Mouse (Mus musculus) limb, embryonic 12.5 days (tissue): Measurements from ENCODE around the gene Apba3. TPM values are rescaled to one million over a fixed set of nuclear protein-coding genes. Genes with fewer than 3 reads are reported as not detected.
A peak's percentile ranks its signal among the peaks of the same experiment; 100 is the strongest.

Experiments used
- ATAC-seq: fragments of 200-750 bp; cut with Nextera tagmentation; 2 replicates; pipeline ENCODE4 v1.8.0; 2017; ENCODE audit warnings: low read depth, moderate TSS enrichment; ENCODE audit not compliant: insufficient number of reproducible peaks, insufficient read depth, low FRiP score, low TSS enrichment
- H3K27ac ChIP-seq: fragments of 300-500 bp; sonication (generic); 2 replicates; pipeline ENCODE4 v1.5.1; 2016; ENCODE audit warnings: mild to moderate bottlenecking, moderate library complexity
- H3K27me3 ChIP-seq: fragments of 300-500 bp; sonication (generic); 2 replicates; pipeline ENCODE4 v1.6.1; 2016; ENCODE audit warnings: mild to moderate bottlenecking, moderate library complexity
- H3K36me3 ChIP-seq: fragments of 300-500 bp; sonication (generic); 2 replicates; pipeline ENCODE4 v1.6.1; 2016; ENCODE audit warnings: mild to moderate bottlenecking, moderate library complexity
- H3K4me1 ChIP-seq: fragments of 300-500 bp; sonication (generic); replicated peaks from 2 replicates; pipeline ENCODE4 v1.6.1; 2016
- H3K4me2 ChIP-seq: fragments of 300-500 bp; sonication (generic); 2 replicates; pipeline ENCODE4 v1.6.1; 2016; ENCODE audit warnings: mild to moderate bottlenecking, moderate library complexity
- H3K4me3 ChIP-seq: fragments of 300-500 bp; sonication (generic); replicated peaks from 2 replicates; pipeline ENCODE4 v1.5.1; 2016; ENCODE audit warnings: mild to moderate bottlenecking
- H3K9ac ChIP-seq: fragments of 300-500 bp; sonication (generic); replicated peaks from 2 replicates; pipeline ENCODE4 v1.6.1; 2016; ENCODE audit warnings: mild to moderate bottlenecking, moderate library complexity
- H3K9me3 ChIP-seq: fragments of 300-500 bp; sonication (generic); 2 replicates; pipeline ENCODE4 v1.6.1; 2016; ENCODE audit warnings: mild to moderate bottlenecking, moderate library complexity
- WGBS: fragments of 180-500 bp; shearing (Covaris S2); methylation state at CpG from one replicate; pipeline ENCODE4 v1.1.7; 2016; 5-methylcytosine and 5-hydroxymethylcytosine counted together
- polyA plus RNA-seq: library from polyadenylated mRNA; unstranded; fragments of >200 nt; fragmentation: Nextera tagmentation; extraction: Ambion mirVana; gene quantifications from 2 replicates; pipeline ENCODE4 v1.2.1, GENCODE M21; 2016

Apba3 gene
- polyA plus RNA-seq, 1 experiment from 2014 or later: 48.8 TPM

DNA sequence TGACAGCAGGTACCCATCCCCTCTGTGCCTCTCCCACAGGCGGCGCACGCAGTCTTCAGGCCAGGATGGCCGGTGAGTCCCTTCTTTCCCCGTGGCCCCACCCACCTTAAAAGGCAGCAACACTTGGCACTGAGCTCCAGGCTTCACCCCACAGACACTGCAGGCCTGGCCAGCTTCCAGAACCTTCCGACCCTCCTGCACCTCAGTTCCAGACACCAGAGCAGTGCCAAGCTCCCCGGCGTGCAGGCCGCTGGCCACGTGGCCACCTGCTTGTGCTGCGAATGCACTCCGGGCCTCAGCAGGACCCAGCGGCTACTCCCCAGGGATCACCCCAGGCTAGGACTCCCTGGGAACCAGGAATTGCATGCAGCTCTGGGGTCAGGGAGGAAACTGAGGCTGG, 46.8 kb downstream of the Apba3 start:
- Histone ChIP-seq H3K9me3 (no peaks in the 10 kb centered on the region), H3K4me1 (peaks cover 22% of the 10 kb centered on the region), H3K4me2 (no peak overlapping the region), H3K27ac (no peak overlapping the region), H3K9ac (no peak overlapping the region), H3K4me3 (no peak overlapping the region), H3K36me3 (peaks cover 96% of the 10 kb centered on the region), H3K27me3 (peaks cover 4% of the 10 kb centered on the region; the same call in 1 of the 2 replicates)
- no peak for ATAC-seq
- 97% methylated on average over 13 of the region's 13 CpGs for WGBS

DNA sequence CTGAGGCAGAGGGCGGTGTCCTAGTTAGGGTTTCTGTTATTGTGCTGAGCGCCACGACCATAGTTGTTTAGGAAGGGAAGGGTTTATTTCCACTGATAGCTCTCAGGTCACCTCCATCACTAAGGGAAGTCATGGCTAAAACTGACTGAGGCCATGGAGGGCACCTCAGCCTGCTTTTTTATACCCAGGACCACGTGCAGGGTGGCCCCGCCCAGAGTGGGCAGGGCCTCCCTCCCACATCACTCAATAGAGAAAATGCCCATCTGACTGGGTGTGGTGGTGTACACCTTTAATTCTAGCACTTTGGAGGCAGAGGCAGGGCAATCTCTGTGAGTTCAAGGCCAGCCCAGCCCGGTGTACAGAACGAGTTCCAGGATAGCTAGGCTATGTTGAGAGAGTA, 47.4 kb downstream of the Apba3 start:
- Histone ChIP-seq H3K4me2 (no peak overlapping the region), H3K4me1 (peaks cover 28% of the 10 kb centered on the region), H3K4me3 (no peak overlapping the region), H3K27me3 (peaks cover 4% of the 10 kb centered on the region; the same call in 1 of the 2 replicates), H3K36me3 (peaks cover 94% of the 10 kb centered on the region), H3K9me3 (no peaks in the 10 kb centered on the region), H3K27ac (no peak overlapping the region), H3K9ac (no peak overlapping the region)
- no peak for ATAC-seq
- WGBS: 79% methylated on average over 7 of the region's 7 CpGs

DNA sequence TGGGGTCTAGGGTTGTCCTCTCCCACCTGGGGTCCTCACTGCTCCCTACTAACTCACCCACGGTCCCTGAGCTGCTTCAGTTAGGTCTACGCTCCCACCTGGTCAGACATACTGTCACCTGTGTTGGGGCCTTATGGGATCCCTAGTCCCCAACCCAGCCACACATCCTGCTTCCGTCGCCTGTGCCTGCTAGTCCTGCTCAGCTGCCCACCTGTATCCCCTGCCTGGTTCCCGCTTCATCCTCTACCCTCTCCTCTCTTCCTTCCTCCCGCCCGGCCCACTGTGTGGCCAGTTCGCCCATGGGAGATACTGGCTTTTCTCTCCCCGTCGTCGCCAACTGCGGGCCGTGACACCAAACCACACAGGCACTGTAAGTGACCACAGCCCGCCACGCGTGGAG, 48.8 kb downstream of the Apba3 start:
- Histone ChIP-seq H3K9ac (no peak overlapping the region), H3K27ac (no peak overlapping the region), H3K27me3 (peaks cover 4% of the 10 kb centered on the region; the same call in 1 of the 2 replicates), H3K4me2 (no peak overlapping the region), H3K36me3 (peaks cover 80% of the 10 kb centered on the region), H3K9me3 (no peaks in the 10 kb centered on the region), H3K4me3 (no peak overlapping the region), H3K4me1 (peaks cover 35% of the 10 kb centered on the region)
- WGBS: 94% methylated on average over 16 of the region's 16 CpGs
- no peak for ATAC-seq

DNA sequence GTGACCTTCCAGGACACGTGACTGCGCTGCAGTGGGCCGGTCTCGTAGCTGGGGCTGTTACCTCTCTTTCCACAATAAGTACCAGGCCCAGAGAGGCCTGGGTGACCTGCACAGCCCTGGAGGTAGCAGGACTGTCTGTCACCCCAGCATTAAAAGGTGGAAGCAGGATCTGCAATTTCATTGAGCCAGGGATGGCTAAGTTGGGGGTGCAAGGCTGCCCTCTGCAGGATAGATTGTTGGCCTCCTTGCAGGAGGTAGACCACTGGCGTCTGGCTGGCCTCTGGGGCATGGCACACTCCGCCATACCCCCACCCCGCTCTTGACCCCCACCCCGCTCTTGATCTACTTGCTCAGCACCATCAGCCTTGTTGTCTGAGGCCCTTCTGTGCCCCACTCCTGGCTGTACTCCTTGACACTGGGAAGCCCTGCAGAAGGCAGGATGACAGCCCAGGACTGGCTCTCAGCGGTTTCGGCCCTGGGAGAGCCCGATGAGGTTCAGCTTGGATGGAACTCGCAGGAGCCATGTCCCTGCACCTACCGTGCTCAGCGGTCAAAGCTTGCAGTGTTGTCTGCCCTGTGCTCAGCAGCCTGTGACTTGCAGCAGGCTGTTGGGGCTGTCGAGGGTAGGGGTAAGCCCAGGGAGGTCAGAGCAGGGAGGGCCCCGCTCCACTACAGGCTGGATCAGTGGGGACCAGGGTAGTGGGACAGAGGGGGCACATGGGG, 49.7 kb downstream of the Apba3 start:
- peaks cover 71% of the 10 kb centered on the region for H3K36me3 ChIP-seq
- ATAC-seq: no peak
- peak overlapping the region; percentile 51; the same call in 1 of the 2 replicates for H3K9ac ChIP-seq
- peak overlapping the region; percentile 16; the same call in 1 of the 2 replicates for H3K4me3 ChIP-seq
- no peaks in the 10 kb centered on the region for H3K9me3 ChIP-seq
- H3K27me3 ChIP-seq: peaks cover 4% of the 10 kb centered on the region; the same call in 1 of the 2 replicates
- 47% methylated on average over 16 of the region's 16 CpGs for WGBS
- 0 out of 2 replicates have a peak overlapping the region, but pooled peaks have one; percentile 53 for H3K27ac ChIP-seq
- peak overlapping the region; percentile 47 for H3K4me2 ChIP-seq
- peaks cover 35% of the 10 kb centered on the region for H3K4me1 ChIP-seq

DNA sequence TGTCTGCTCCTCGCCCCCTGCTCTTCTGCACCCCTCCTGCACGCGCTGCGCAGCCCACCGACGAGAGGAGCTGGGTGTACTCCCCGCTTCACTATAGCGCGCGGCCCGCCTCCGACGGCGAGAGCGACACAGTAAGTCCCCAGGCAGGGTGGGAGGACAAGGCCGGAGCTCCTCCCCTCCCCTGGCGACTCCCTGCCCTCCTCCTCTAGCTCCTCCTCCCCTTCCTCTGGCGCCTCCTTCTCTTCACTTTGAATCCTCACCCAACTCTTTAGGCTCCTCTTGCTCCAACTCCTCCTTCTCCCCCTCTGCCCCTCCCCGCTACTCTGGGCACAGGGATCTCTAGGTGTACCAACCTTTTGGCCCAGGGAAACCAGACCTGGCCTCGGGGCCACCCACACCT, 50.5 kb downstream of the Apba3 start:
- H3K4me1 ChIP-seq: peaks cover 43% of the 10 kb centered on the region
- WGBS: 13% methylated on average over 20 of the region's 20 CpGs
- peak overlapping the region; percentile 16; the same call in 1 of the 2 replicates for H3K4me3 ChIP-seq
- peaks cover 65% of the 10 kb centered on the region for H3K36me3 ChIP-seq
- H3K9me3 ChIP-seq: no peaks in the 10 kb centered on the region
- peaks cover 4% of the 10 kb centered on the region; the same call in 1 of the 2 replicates for H3K27me3 ChIP-seq
- peak overlapping the region; percentile 53; the same call in 1 of the 2 replicates for H3K27ac ChIP-seq
- ATAC-seq: no peak
- H3K9ac ChIP-seq: peak overlapping the region; percentile 51
- H3K4me2 ChIP-seq: peak overlapping the region; percentile 47

DNA sequence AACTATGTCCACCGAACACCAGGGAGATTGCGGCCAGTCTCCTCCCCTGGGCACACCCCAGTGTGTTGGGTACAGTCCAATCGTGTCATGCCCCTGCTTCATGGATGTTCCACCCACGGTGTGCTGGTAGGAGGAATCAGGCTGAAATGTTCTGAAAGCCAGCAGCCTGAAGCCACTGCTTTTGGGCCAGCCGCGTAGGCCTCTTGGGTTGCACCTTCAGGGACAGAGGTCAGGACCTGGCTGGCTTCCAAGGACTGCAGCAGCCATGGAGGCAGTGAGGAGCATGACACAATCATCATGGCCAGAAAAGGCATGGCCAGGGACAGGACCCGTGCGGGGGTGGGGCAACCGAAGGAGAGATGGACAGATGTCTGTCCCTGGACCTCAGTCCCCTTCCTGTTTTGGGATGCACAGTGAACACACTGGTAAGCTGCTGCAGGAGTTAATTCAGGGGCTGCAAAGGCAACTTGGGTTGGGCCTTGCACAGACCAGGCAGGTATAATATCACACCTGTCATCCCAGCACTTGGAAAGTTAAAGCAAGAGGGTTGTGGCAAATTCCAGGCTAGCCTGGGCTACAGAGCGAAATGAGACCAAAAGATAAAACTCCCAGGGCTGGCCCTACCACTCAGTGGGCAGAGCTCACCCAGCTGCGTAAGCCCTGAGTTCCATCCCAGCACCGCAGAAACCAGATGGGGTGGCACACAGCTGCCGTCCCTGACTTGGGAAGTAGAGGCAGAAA, 52.0 kb downstream of the Apba3 start:
- H3K27ac ChIP-seq: peak overlapping the region; percentile 86
- ATAC-seq: no peak
- WGBS: 92% methylated on average over 13 of the region's 13 CpGs
- H3K4me1 ChIP-seq: peaks cover 50% of the 10 kb centered on the region
- H3K4me2 ChIP-seq: peak overlapping the region; percentile 87
- H3K9ac ChIP-seq: peak overlapping the region; percentile 57; the same call in 1 of the 2 replicates
- H3K4me3 ChIP-seq: peak overlapping the region; percentile 98
- no peaks in the 10 kb centered on the region for H3K9me3 ChIP-seq
- peaks cover 4% of the 10 kb centered on the region; the same call in 1 of the 2 replicates for H3K27me3 ChIP-seq
- H3K36me3 ChIP-seq: peaks cover 65% of the 10 kb centered on the region

DNA sequence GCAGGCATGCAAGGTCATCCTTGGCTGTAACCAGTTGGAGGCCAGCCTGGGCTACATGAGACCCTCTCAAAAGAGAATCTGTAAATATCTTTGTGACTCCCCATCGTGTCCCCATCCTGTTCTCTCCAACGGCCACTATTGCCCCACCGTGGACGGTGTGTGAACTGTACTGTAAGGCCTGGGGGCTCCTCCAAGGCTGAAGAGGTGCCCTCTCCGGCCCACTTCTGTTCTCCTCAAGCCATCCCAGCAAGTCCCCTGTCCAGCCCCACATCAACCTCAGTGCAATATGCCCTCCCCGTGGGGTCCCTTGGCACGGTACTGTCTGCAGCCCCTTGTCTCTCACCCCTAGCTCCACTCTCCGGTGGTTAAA, 52.6 kb downstream of the Apba3 start:
- H3K9me3 ChIP-seq: no peaks in the 10 kb centered on the region
- peak overlapping the region; percentile 98 for H3K4me3 ChIP-seq
- H3K4me1 ChIP-seq: peaks cover 50% of the 10 kb centered on the region
- peak overlapping the region; percentile 57 for H3K9ac ChIP-seq
- WGBS: 42% methylated on average over 8 of the region's 8 CpGs
- peak overlapping the region; percentile 87 for H3K4me2 ChIP-seq
- no peak for ATAC-seq
- H3K27ac ChIP-seq: peak overlapping the region; percentile 86
- H3K27me3 ChIP-seq: peaks cover 4% of the 10 kb centered on the region; the same call in 1 of the 2 replicates
- peaks cover 65% of the 10 kb centered on the region for H3K36me3 ChIP-seq

DNA sequence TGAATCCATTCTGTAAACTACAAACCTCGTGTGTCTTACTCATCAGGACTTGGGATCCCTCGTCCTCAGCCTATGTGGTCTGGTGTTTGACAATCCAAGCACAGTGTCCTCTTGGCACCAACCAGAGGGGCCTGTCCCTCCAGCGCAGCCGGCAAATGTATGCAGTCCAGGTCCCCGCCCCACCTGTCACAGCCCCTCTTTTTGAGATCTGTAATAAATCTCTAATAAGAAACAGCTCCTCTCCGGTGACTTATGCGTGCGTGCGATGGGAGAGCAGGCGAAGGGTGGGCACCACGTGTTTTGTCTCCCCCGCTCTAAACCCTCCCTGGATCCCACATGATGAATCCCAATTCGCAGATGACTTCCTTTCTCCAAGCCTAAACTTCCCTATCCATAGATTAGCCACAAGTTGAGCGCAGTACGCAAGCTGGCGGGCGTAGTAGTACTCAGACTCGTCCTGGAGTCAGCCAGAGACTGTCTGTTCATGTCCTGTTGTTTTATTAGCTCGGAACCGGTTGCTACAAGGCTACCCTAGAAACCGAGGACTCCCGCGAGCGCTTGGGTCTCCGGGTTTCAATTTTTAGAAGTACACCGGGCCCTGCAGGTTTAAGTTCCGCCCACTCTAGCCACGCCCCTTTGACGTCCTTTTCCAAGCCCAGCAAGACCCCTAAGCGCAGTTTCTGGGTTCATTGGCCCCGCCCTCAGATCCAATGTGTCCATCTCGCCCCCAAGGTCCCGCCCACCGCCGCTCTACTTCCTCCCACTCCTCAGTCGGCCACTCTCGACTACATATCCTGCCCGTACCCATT, 53.2 kb downstream of the Apba3 start:
- H3K27me3 ChIP-seq: peaks cover 4% of the 10 kb centered on the region; the same call in 1 of the 2 replicates
- peak overlapping the region; percentile 57 for H3K9ac ChIP-seq
- peaks cover 50% of the 10 kb centered on the region for H3K4me1 ChIP-seq
- H3K4me3 ChIP-seq: peak overlapping the region; percentile 98
- no peaks in the 10 kb centered on the region for H3K9me3 ChIP-seq
- H3K4me2 ChIP-seq: peak overlapping the region; percentile 87
- H3K27ac ChIP-seq: peak overlapping the region; percentile 86
- peak; percentile 26 for ATAC-seq
- WGBS: under 1% methylated on average over 38 of the region's 38 CpGs
- H3K36me3 ChIP-seq: peaks cover 65% of the 10 kb centered on the region

DNA sequence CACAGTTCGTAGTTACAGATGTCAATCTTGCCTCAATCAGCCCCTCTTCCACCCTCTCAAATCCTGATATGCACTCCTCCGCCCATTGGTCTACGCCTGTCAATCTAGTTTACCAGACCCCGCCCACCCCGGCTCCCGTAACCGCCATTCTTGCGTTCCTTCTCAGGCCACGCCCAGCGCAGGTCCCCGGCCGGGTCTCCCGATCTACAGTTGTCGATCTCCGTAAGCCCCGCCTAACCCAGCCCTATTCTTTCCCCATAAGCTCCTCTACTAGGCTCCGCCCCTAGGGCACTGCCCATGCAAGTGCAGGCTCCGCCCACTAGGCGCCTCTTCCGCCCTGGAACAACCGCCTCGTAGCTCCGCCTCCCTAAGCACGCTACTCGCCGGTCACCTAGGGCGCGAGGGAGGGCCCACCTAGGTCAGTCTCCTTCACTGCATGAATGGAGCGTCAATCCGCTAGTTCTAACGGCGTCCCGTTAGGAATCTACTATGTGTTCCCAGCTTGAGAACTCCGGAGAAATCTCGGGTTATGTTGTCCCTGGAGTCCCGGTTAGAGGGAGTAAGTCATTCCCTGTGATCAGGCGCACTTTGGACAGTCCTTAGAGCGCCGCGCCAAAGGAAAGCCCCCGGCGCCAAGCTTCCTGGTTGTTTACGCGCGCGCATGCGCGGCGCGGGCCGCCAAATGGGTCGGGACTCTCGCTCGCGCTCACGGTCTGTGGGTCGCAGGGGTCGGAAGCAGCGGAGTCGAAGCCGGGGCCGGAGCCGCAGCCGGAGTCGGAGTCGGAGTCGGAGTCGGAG, 54.0 kb downstream of the Apba3 start, which contains the start of gene Cactin:
Gene Cactin, plus strand, starts transcription at position 554 of the 798 bp plus-strand sequence.
- peak within 1 kb of the TSS; percentile 98 for H3K4me3 ChIP-seq
- H3K4me1 ChIP-seq: peaks cover 50% of the 10 kb centered on the region
- ATAC-seq: peak; percentile 90
- H3K9ac ChIP-seq: peak within 1 kb of the TSS; percentile 89
- WGBS: under 1% methylated on average over 68 of the region's 68 CpGs
- peak within 1 kb of the TSS; percentile 86 for H3K27ac ChIP-seq
- H3K4me2 ChIP-seq: peak within 1 kb of the TSS; percentile 87
- peaks cover 65% of the 10 kb centered on the region for H3K36me3 ChIP-seq
- H3K27me3 ChIP-seq: peaks cover 4% of the 10 kb centered on the region; the same call in 1 of the 2 replicates
- no peaks in the 10 kb centered on the region for H3K9me3 ChIP-seq

DNA sequence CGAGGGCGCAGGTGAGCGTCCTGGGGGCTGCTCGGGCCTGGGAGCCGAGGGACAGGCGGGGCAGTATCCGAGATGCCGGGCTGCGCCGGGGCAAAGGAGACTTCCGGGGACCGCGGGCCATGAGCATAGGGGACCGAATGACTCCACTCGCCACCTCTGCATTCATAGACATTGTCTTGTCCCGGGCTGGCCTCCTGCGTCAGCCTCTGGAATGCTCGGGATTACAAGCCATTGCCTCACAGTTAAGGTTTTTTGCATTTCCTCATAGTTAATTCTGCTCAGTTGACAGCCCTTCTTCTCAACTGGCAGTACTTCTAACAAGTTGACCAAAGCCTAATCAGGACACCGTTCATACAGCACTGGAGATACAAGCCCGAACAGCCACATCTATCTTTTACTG, 54.7 kb downstream of the Apba3 start:
- H3K27me3 ChIP-seq: peaks cover 4% of the 10 kb centered on the region; the same call in 1 of the 2 replicates
- peak overlapping the region; percentile 86 for H3K27ac ChIP-seq
- H3K4me1 ChIP-seq: peaks cover 45% of the 10 kb centered on the region
- ATAC-seq: no peak
- H3K9ac ChIP-seq: peak overlapping the region; percentile 89
- H3K9me3 ChIP-seq: no peaks in the 10 kb centered on the region
- WGBS: 3% methylated on average over 20 of the region's 20 CpGs
- H3K4me3 ChIP-seq: peak overlapping the region; percentile 98
- peaks cover 65% of the 10 kb centered on the region for H3K36me3 ChIP-seq
- H3K4me2 ChIP-seq: peak overlapping the region; percentile 87
